Comparison of ENCODE assay signal across 7 mouse cellular contexts in the genomic region with DNA sequence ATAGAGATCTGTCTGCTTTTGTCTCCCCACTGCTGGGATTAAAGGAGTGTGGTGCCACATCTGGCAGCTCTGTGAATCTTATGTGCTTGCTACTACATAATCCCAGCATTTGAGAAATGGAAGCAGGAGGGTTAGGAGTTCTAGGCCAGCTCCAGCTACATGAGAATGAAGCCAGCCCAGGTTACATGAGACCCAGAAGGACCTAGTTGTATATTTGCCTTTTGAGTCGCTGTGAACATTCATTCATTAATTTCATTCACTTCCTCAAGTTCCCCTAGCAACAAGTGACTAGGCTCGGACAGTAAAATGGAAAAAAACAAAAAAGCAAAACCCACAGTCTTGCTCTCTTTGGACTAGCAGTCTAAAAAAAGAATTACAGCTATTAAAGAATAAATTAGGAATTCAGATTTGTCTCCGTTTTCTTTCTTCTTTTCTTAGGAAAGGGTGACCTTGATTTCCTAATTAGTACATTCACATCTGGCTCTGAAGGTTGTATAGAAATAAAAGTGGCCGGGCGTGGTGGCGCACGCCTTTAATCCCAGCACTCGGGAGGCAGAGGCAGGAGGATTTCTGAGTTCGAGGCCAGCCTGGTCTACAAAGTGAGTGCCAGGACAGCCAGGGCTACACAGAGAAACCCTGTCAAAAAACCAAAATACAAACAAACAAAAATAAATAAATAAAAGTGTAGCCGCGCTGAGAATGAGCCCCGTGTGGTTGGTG. TPM values are rescaled to one million over a fixed set of nuclear protein-coding genes. Genes with fewer than 3 reads are reported as not detected.
DNase-seq lines count a peak whose midpoint lies in the region; ATAC-seq lines count a peak whose summit lies in the region.

No protein-coding gene starts in this region.

- WGBS in lung, embryonic 15.5 days, result 44% methylated on average over 12 of the region's 12 CpGs
- WGBS in embryonic facial prominence, embryonic 14.5 days, result 44% methylated on average over 12 of the region's 12 CpGs
- WGBS in limb, embryonic 10.5 days, result 49% methylated on average over 12 of the region's 12 CpGs

- no peak for DNase-seq in lung, postnatal 25 days (ENCODE audit: low spot score)
- no peak for DNase-seq in embryonic facial prominence, embryonic 14.5 days (ENCODE audit: low spot score)
- DNase-seq in limb, embryonic 10.5 days (ENCODE audit: low spot score), result no peak
- DNase-seq in retina, postnatal 1 day, result peak; percentile 42
- DNase-seq in spleen, postnatal 10 days (ENCODE audit: low spot score in 2 of 2), result no peak
- no peak for DNase-seq in right cerebral cortex, postnatal 4 days

- H3K9me3 ChIP-seq in lung, embryonic 15.5 days, result no peaks in the 10 kb centered on the region
- no peaks in the 10 kb centered on the region for H3K9me3 ChIP-seq in embryonic facial prominence, embryonic 14.5 days (ENCODE audit: control insufficient read depth, low read length)
- no peaks in the 10 kb centered on the region for H3K9me3 ChIP-seq in limb, embryonic 10.5 days (replicated peaks)

- H3K27ac ChIP-seq in lung, embryonic 15.5 days, result peak overlapping the region; percentile 93
- peak overlapping the region; percentile 91 for H3K27ac ChIP-seq in embryonic facial prominence, embryonic 14.5 days (replicated peaks; ENCODE audit: low read depth, low read length)
- H3K27ac ChIP-seq in limb, embryonic 10.5 days, result peak overlapping the region; percentile 92

- H3K9ac ChIP-seq in lung, embryonic 15.5 days, result 0 out of 2 replicates have a peak overlapping the region, but pooled peaks have one; percentile 7
- peak overlapping the region; percentile 30; the same call in 1 of the 2 replicates for H3K9ac ChIP-seq in embryonic facial prominence, embryonic 14.5 days (ENCODE audit: low read depth, low read length)

- peaks cover 20% of the 10 kb centered on the region for H3K4me1 ChIP-seq in lung, embryonic 15.5 days
- H3K4me1 ChIP-seq in embryonic facial prominence, embryonic 14.5 days (ENCODE audit: control insufficient read depth, insufficient read depth, low read length), result peaks cover 4% of the 10 kb centered on the region
- H3K4me1 ChIP-seq in limb, embryonic 10.5 days, result peaks cover 14% of the 10 kb centered on the region

- H3K4me3 ChIP-seq in lung, embryonic 15.5 days, result peak overlapping the region; percentile 65
- H3K4me3 ChIP-seq in embryonic facial prominence, embryonic 14.5 days (ENCODE audit: low read depth, low read length), result peak overlapping the region; percentile 77
- H3K4me3 ChIP-seq in limb, embryonic 10.5 days, result peak overlapping the region; percentile 79

- no peaks in the 10 kb centered on the region for H3K27me3 ChIP-seq in lung, embryonic 15.5 days
- no peaks in the 10 kb centered on the region for H3K27me3 ChIP-seq in embryonic facial prominence, embryonic 14.5 days (replicated peaks; ENCODE audit: control insufficient read depth, insufficient read depth, low read length)
- H3K27me3 ChIP-seq in limb, embryonic 10.5 days (ENCODE audit: low read depth, poor library complexity, severe bottlenecking), result no peaks in the 10 kb centered on the region

- no peak for ATAC-seq in lung, embryonic 15.5 days (ENCODE audit: borderline replicate concordance, extremely low read depth, low FRiP score, low TSS enrichment)
- ATAC-seq in embryonic facial prominence, embryonic 14.5 days (ENCODE audit: low read depth), result no peak

- peak overlapping the region; percentile 73 for H3K4me2 ChIP-seq in lung, embryonic 15.5 days
- H3K4me2 ChIP-seq in embryonic facial prominence, embryonic 14.5 days (ENCODE audit: low read depth, low read length), result peak overlapping the region; percentile 70

- H3K36me3 ChIP-seq in lung, embryonic 15.5 days, result peaks cover 12% of the 10 kb centered on the region; the same call in 1 of the 2 replicates
- peaks cover 11% of the 10 kb centered on the region; the same call in 1 of the 2 replicates for H3K36me3 ChIP-seq in embryonic facial prominence, embryonic 14.5 days (ENCODE audit: control insufficient read depth, insufficient read depth, low read length)
- peaks cover 21% of the 10 kb centered on the region for H3K36me3 ChIP-seq in limb, embryonic 10.5 days

RNA-seq across cellular contexts. Expression of a gene that starts 0.4 kb away (rescaled TPM):
- 67.4 and 70.1 TPM in 2 replicates for polyA plus RNA-seq in lung, embryonic 15.5 days (2015; fragmentation: Nextera tagmentation; extraction: Ambion mirVana)
- polyA plus RNA-seq in embryonic facial prominence, embryonic 14.5 days (2014; fragmentation: Nextera tagmentation; extraction: Ambion mirVana), result 64.5 and 68.2 TPM in 2 replicates
- polyA plus RNA-seq in limb, embryonic 10.5 days (2016; fragmentation: Nextera tagmentation; extraction: Ambion mirVana), result 44.3 and 50.8 TPM in 2 replicates

RNA-seq across cellular contexts. Expression of a gene that starts 7.2 kb away (rescaled TPM):
- 48.8 and 54.0 TPM in 2 replicates for polyA plus RNA-seq in lung, embryonic 15.5 days (2015; fragmentation: Nextera tagmentation; extraction: Ambion mirVana)
- 22.3 and 29.5 TPM in 2 replicates for polyA plus RNA-seq in embryonic facial prominence, embryonic 14.5 days (2014; fragmentation: Nextera tagmentation; extraction: Ambion mirVana)
- 45.1 and 49.8 TPM in 2 replicates for polyA plus RNA-seq in limb, embryonic 10.5 days (2016; fragmentation: Nextera tagmentation; extraction: Ambion mirVana)

RNA-seq across cellular contexts. Expression of a gene that starts 8.7 kb away (rescaled TPM):
- polyA plus RNA-seq in lung, embryonic 15.5 days (2015; fragmentation: Nextera tagmentation; extraction: Ambion mirVana), result 0.14 and 1.2 TPM in 2 replicates
- polyA plus RNA-seq in embryonic facial prominence, embryonic 14.5 days (2014; fragmentation: Nextera tagmentation; extraction: Ambion mirVana), result not detected in 2 replicates
- polyA plus RNA-seq in limb, embryonic 10.5 days (2016; fragmentation: Nextera tagmentation; extraction: Ambion mirVana), result not detected in 2 replicates

RNA-seq across cellular contexts. Expression of a gene that starts 14.5 kb away (rescaled TPM):
- 4.7 and 6.1 TPM in 2 replicates for polyA plus RNA-seq in lung, embryonic 15.5 days (2015; fragmentation: Nextera tagmentation; extraction: Ambion mirVana)
- polyA plus RNA-seq in embryonic facial prominence, embryonic 14.5 days (2014; fragmentation: Nextera tagmentation; extraction: Ambion mirVana), result 0.43 and 1.1 TPM in 2 replicates
- 1.0 and 1.3 TPM in 2 replicates for polyA plus RNA-seq in limb, embryonic 10.5 days (2016; fragmentation: Nextera tagmentation; extraction: Ambion mirVana)

RNA-seq across cellular contexts. Expression of a gene that starts 31.3 kb away (rescaled TPM):
- polyA plus RNA-seq in lung, embryonic 15.5 days (2015; fragmentation: Nextera tagmentation; extraction: Ambion mirVana), result 198 and 216 TPM in 2 replicates
- 811 and 1,069 TPM in 2 replicates for polyA plus RNA-seq in embryonic facial prominence, embryonic 14.5 days (2014; fragmentation: Nextera tagmentation; extraction: Ambion mirVana)
- 45.4 and 60.0 TPM in 2 replicates for polyA plus RNA-seq in limb, embryonic 10.5 days (2016; fragmentation: Nextera tagmentation; extraction: Ambion mirVana)
